Mouse (Mus musculus) MEL (cell line): ENCODE measurements around the gene Skida1. TPM values are rescaled to one million over a fixed set of nuclear protein-coding genes. Genes with fewer than 3 reads are reported as not detected.

Experiments used
- DNase-seq: peaks from one replicate; pipeline ENCODE4 v3.0.0; 2011; ENCODE audit warnings: low read depth, low spot score
- H3K27ac ChIP-seq: 2 replicates; pipeline ENCODE4 v1.5.1; 2012; ENCODE audit warnings: low read depth, mild to moderate bottlenecking, control low read depth, low read length, moderate library complexity; ENCODE audit not compliant: control insufficient read depth
- H3K27me3 ChIP-seq, 2 experiments: fragments of 150-350 bp in 1 of 2; sonication (generic) in 1 of 2; 2 replicates each; pipeline ENCODE4 v1.6.1; 2012; ENCODE audit warnings: low read length in 2 of 2, mild to moderate bottlenecking in 2 of 2, improper control_type of control experiment in 1 of 2, moderate library complexity in 1 of 2; ENCODE audit not compliant: insufficient read depth in 2 of 2, control insufficient read depth in 1 of 2
- H3K36me3 ChIP-seq, 2 experiments: 2 replicates each; pipeline ENCODE4 v1.6.1; 2012 to 2014; ENCODE audit warnings: low read length in 2 of 2, improper control_type of control experiment in 1 of 2, inconsistent platforms in 1 of 2, mild to moderate bottlenecking in 1 of 2; ENCODE audit not compliant: insufficient read depth in 2 of 2, control insufficient read depth in 1 of 2
- H3K4me1 ChIP-seq, 2 experiments: fragments of 150-350 bp in 1 of 2; sonication (generic) in 1 of 2; 2 replicates each; pipeline ENCODE4 v1.6.1; 2012; ENCODE audit warnings: low read length in 2 of 2, improper control_type of control experiment in 1 of 2, mild to moderate bottlenecking in 1 of 2; ENCODE audit not compliant: insufficient read depth in 2 of 2, control insufficient read depth in 1 of 2
- H3K4me3 ChIP-seq, 2 experiments: fragments of 150-350 bp in 1 of 2; sonication (generic) in 1 of 2; 2 replicates each; pipeline ENCODE4 v1.5.1; 2012; ENCODE audit warnings: low read depth in 2 of 2, low read length in 2 of 2, mild to moderate bottlenecking in 2 of 2, moderate library complexity in 2 of 2, control low read depth in 1 of 2, improper control_type of control experiment in 1 of 2; ENCODE audit not compliant: control insufficient read depth in 1 of 2, insufficient read depth in 1 of 2
- H3K79me2 ChIP-seq: 2 replicates; pipeline ENCODE4 v1.6.1; 2012; ENCODE audit warnings: mild to moderate bottlenecking, low read length, moderate library complexity; ENCODE audit not compliant: control insufficient read depth, poor library complexity, insufficient read depth
- H3K9ac ChIP-seq: 2 replicates; pipeline ENCODE4 v1.6.1; 2012; ENCODE audit warnings: low read depth, mild to moderate bottlenecking, control low read depth, low read length, moderate library complexity; ENCODE audit not compliant: control insufficient read depth, poor library complexity, severe bottlenecking
- H3K9me3 ChIP-seq: fragments of 150-350 bp; sonication (generic); replicated peaks from 2 replicates; pipeline ENCODE4 v1.6.1; 2012; ENCODE audit warnings: mild to moderate bottlenecking, low read length, improper control_type of control experiment, moderate library complexity; ENCODE audit not compliant: insufficient read depth
- CHD2 ChIP-seq: IDR thresholded peaks from 2 replicates; pipeline ENCODE4 v1.6.1; 2011; ENCODE audit warnings: low read length, improper control_type of control experiment
- E2F4 ChIP-seq: IDR thresholded peaks from 2 replicates; pipeline ENCODE4 v1.6.1; 2011; ENCODE audit warnings: low read depth, low read length, improper control_type of control experiment, borderline replicate concordance
- EP300 ChIP-seq, 2 experiments: IDR thresholded peaks; 2 replicates each; pipeline ENCODE4 v1.6.1; 2011; ENCODE audit warnings: improper control_type of control experiment in 2 of 2, low read length in 2 of 2, low read depth in 1 of 2, mild to moderate bottlenecking in 1 of 2
- ETS1 ChIP-seq: IDR thresholded peaks from 2 replicates; pipeline ENCODE4 v1.6.1; 2012; ENCODE audit warnings: low read depth, mild to moderate bottlenecking, inconsistent platforms, low read length, improper control_type of control experiment, moderate library complexity
- GATA1 ChIP-seq: IDR thresholded peaks from 2 replicates; pipeline ENCODE4 v1.6.1; 2011; ENCODE audit warnings: low read depth, low read length, improper control_type of control experiment
- HCFC1 ChIP-seq: IDR thresholded peaks from 2 replicates; pipeline ENCODE4 v1.6.1; 2012; ENCODE audit warnings: low read depth, mild to moderate bottlenecking, inconsistent platforms, low read length, improper control_type of control experiment, moderate library complexity
- JUND ChIP-seq: IDR thresholded peaks from 2 replicates; pipeline ENCODE4 v1.6.1; 2011; ENCODE audit warnings: low read depth, mild to moderate bottlenecking, improper control_type of control experiment, low read length
- MAFK ChIP-seq: IDR thresholded peaks from 2 replicates; pipeline ENCODE4 v1.6.1; 2011; ENCODE audit warnings: low read depth, mild to moderate bottlenecking, low read length, improper control_type of control experiment, borderline replicate concordance
- MAX ChIP-seq: IDR thresholded peaks from 2 replicates; pipeline ENCODE4 v1.6.1; 2011; ENCODE audit warnings: low read length, improper control_type of control experiment
- MXI1 ChIP-seq: IDR thresholded peaks from 2 replicates; pipeline ENCODE4 v1.6.1; 2011; ENCODE audit warnings: mild to moderate bottlenecking, low read depth, low read length, improper control_type of control experiment
- MYB ChIP-seq: IDR thresholded peaks from 2 replicates; pipeline ENCODE4 v1.6.1; 2011; ENCODE audit warnings: mild to moderate bottlenecking, low read depth, low read length, improper control_type of control experiment
- MYC ChIP-seq: IDR thresholded peaks from 2 replicates; pipeline ENCODE4 v1.6.1; 2011; ENCODE audit warnings: low read depth, mild to moderate bottlenecking, low read length, improper control_type of control experiment, moderate library complexity
- NRF1 ChIP-seq: IDR thresholded peaks from 2 replicates; pipeline ENCODE4 v1.6.1; 2014; ENCODE audit warnings: low read depth, mild to moderate bottlenecking, inconsistent platforms, low read length, improper control_type of control experiment, moderate library complexity; ENCODE audit not compliant: poor library complexity, insufficient read depth, severe bottlenecking
- POLR2A ChIP-seq, 2 experiments: IDR thresholded peaks; 2 replicates each; pipeline ENCODE4 v1.6.1; 2011 to 2012; ENCODE audit warnings: low read length in 2 of 2, mild to moderate bottlenecking in 2 of 2, control low read depth in 1 of 2, improper control_type of control experiment in 1 of 2, low read depth in 1 of 2, moderate library complexity in 1 of 2; ENCODE audit not compliant: control insufficient read depth in 1 of 2, insufficient read depth in 1 of 2, poor library complexity in 1 of 2
- RAD21 ChIP-seq: IDR thresholded peaks from 2 replicates; pipeline ENCODE4 v1.6.1; 2011; ENCODE audit warnings: mild to moderate bottlenecking, low read depth, low read length, improper control_type of control experiment
- SIN3A ChIP-seq: IDR thresholded peaks from 2 replicates; pipeline ENCODE4 v1.6.1; 2012; ENCODE audit warnings: low read length, improper control_type of control experiment, inconsistent platforms
- SMC3 ChIP-seq: IDR thresholded peaks from 2 replicates; pipeline ENCODE4 v1.6.1; 2011; ENCODE audit warnings: low read depth, low read length, improper control_type of control experiment
- TAL1 ChIP-seq: IDR thresholded peaks from 2 replicates; pipeline ENCODE4 v1.6.1; 2012; ENCODE audit warnings: mild to moderate bottlenecking, inconsistent platforms, low read length, moderate library complexity, mixed read lengths
- TCF12 ChIP-seq: IDR thresholded peaks from 2 replicates; pipeline ENCODE4 v1.6.1; 2014; ENCODE audit warnings: low read depth, mild to moderate bottlenecking, inconsistent platforms, low read length, improper control_type of control experiment, moderate library complexity
- UBTF ChIP-seq: IDR thresholded peaks from 2 replicates; pipeline ENCODE4 v1.6.1; 2012; ENCODE audit warnings: low read depth, mild to moderate bottlenecking, inconsistent platforms, low read length, improper control_type of control experiment, moderate library complexity, borderline replicate concordance; ENCODE audit not compliant: insufficient read depth
- USF1 ChIP-seq: IDR thresholded peaks from 2 replicates; pipeline ENCODE4 v1.6.1; 2014; ENCODE audit warnings: low read depth, mild to moderate bottlenecking, inconsistent platforms, low read length, improper control_type of control experiment, moderate library complexity
- ZC3H11A ChIP-seq: IDR thresholded peaks from 2 replicates; pipeline ENCODE4 v1.6.1; 2012; ENCODE audit warnings: low read depth, mild to moderate bottlenecking, inconsistent platforms, low read length, improper control_type of control experiment
- ZMIZ1 ChIP-seq: IDR thresholded peaks from 2 replicates; pipeline ENCODE4 v1.6.1; 2012; ENCODE audit warnings: low read depth, mild to moderate bottlenecking, inconsistent platforms, low read length, improper control_type of control experiment, moderate library complexity
- ZNF384 ChIP-seq: IDR thresholded peaks from 2 replicates; pipeline ENCODE4 v1.6.1; 2012; ENCODE audit warnings: low read depth, mild to moderate bottlenecking, inconsistent platforms, low read length, improper control_type of control experiment
- polyA plus RNA-seq, 2 experiments: library from polyadenylated mRNA; stranded (reverse) in 1 of 2; unstranded in 1 of 2; fragments of >175 nt in 1 of 2; fragments of >200 nt in 1 of 2; gene quantifications; 2 replicates each; pipeline versions ENCODE4 v1.2.1 to v1.2.4; 2012; ENCODE audit warnings: low replicate concordance in 2 of 2, low read depth in 1 of 2; ENCODE audit not compliant: insufficient read length in 2 of 2, insufficient read depth in 1 of 2, missing spikeins in 1 of 2
- total RNA-seq: library from RNA; depleted of rRNA; stranded (reverse); fragments of 300-350 nt; gene quantifications from 2 replicates; pipeline ENCODE4 v1.2.3, GENCODE M21; 2012

Gene Skida1
- total and polyA plus RNA-seq, 3 experiments = 0.12 to 0.88 TPM; not detected in 1

- H3K27ac ChIP-seq = no peak overlapping the region
- H3K27me3 ChIP-seq = peaks cover 16 to 18% of the 10 kb centered on the region in 2 experiments
- no peak for DNase-seq
- H3K9ac ChIP-seq = no peak overlapping the region
- TF ChIP-seq ZNF384 = no peak
- TF ChIP-seq NRF1 = no peak
- no peak for TF ChIP-seq UBTF
- TF ChIP-seq E2F4 = no peak
- no peak for TF ChIP-seq ETS1
- TF ChIP-seq SMC3 = no peak
- TF ChIP-seq MAFK = no peak
- TF ChIP-seq MYB = no peak
- TF ChIP-seq SIN3A = no peak
- no peak for TF ChIP-seq GATA1
- no peak for TF ChIP-seq CHD2
- TF ChIP-seq TCF12 = no peak
- TF ChIP-seq MAX = no peak
- TF ChIP-seq POLR2A (IDR thresholded peaks at IDR 0.05; ENCODE audit: control insufficient read depth in 1 of 2, insufficient read depth in 1 of 2, low read depth in 1 of 2, low read length in 2 of 2, poor library complexity in 1 of 2) = no peak
- no peak for TF ChIP-seq ZMIZ1
- H3K9me3 ChIP-seq = no peaks in the 10 kb centered on the region
- H3K36me3 ChIP-seq = peaks cover 0 to 6% of the 10 kb centered on the region in 2 experiments; a peak in 1 of 4 replicates
- peaks cover 0 to 3% of the 10 kb centered on the region in 2 experiments; a peak in 1 of 4 replicates for H3K4me1 ChIP-seq
- peaks cover 3% of the 10 kb centered on the region; the same call in 1 of the 2 replicates for H3K79me2 ChIP-seq
- H3K4me3 ChIP-seq = no peak overlapping the region
Observed at GRCm38 (mm10) chr2:18049279-18049821, 499 bp upstream of the Skida1 start.

GRCm38 (mm10) chr2:18047646-18048452 is 1.0 kb downstream of the Skida1 start:
- peaks cover 0 to 3% of the 10 kb centered on the region in 2 experiments; a peak in 1 of 4 replicates for H3K4me1 ChIP-seq
- peak overlapping the region; percentile 73 to 83 for H3K4me3 ChIP-seq
- peaks cover 17 to 32% of the 10 kb centered on the region in 2 experiments for H3K27me3 ChIP-seq
- H3K9ac ChIP-seq = peak overlapping the region; percentile 70
- H3K27ac ChIP-seq = peak overlapping the region; percentile 40
- TF ChIP-seq MAFK (no peak), UBTF (0 out of 2 replicates have a peak, but pooled peaks have one; percentile 50), SIN3A (no peak; the same call in 1 of the 2 replicates), ZC3H11A (no peak), MYC (peak; percentile 41; the same call in 1 of the 2 replicates), HCFC1 (no peak), TCF12 (no peak), USF1 (no peak), EP300 (IDR thresholded peaks at IDR 0.05; ENCODE audit: low read depth in 1 of 2, low read length in 2 of 2) (no peak), POLR2A (IDR thresholded peaks at IDR 0.05; ENCODE audit: control insufficient read depth in 1 of 2, insufficient read depth in 1 of 2, low read depth in 1 of 2, low read length in 2 of 2, poor library complexity in 1 of 2) (peak in 1 of 2 experiments; percentile 43; a peak in 1 of 4 replicates), MAX (peak; percentile 23; the same call in 1 of the 2 replicates), E2F4 (peak; percentile 57; the same call in 1 of the 2 replicates), MXI1 (peak; percentile 54), RAD21 (no peak), JUND (no peak), TAL1 (no peak)
- TF ChIP-seq, all 39 proteins: peak for 6
- Histone ChIP-seq H3K79me2 (peaks cover 3% of the 10 kb centered on the region; the same call in 1 of the 2 replicates), H3K36me3 (peaks cover 0 to 6% of the 10 kb centered on the region in 2 experiments; a peak in 1 of 4 replicates), H3K9me3 (no peaks in the 10 kb centered on the region)
- DNase-seq = peak; percentile 78
